Mouse (Mus musculus) thymus, adult 2 months (tissue): ENCODE measurements around the gene 2010111I01Rik.

Experiments used
- CTCF ChIP-seq: fragments of 200-500 bp; IDR thresholded peaks from 2 replicates; pipeline ENCODE4 v1.5.1; 2012; ENCODE audit warnings: mild to moderate bottlenecking, control low read depth, low read length, moderate library complexity, borderline replicate concordance; ENCODE audit not compliant: control insufficient read depth, poor library complexity, insufficient read depth; ENCODE audit errors: extremely low read depth
- POLR2A ChIP-seq: fragments of 200-500 bp; IDR thresholded peaks from 2 replicates; pipeline ENCODE4 v1.6.1; 2012; ENCODE audit warnings: mild to moderate bottlenecking, low read length, control low read depth, moderate library complexity; ENCODE audit not compliant: control insufficient read depth, poor library complexity, insufficient read depth; ENCODE audit errors: extremely low read depth

- TF ChIP-seq CTCF (no peak), POLR2A (no peak)
These were observed 25.3 kb upstream of the 2010111I01Rik start for GRCm38 (mm10) chr13:62939371-62939770.
